Mouse (Mus musculus) natural killer cell, adult 2 months (primary cell): Measurements from ENCODE around the gene Smco4.
"Not testable (repeated sequence)": the region's sequence is repeated elsewhere in the genome, so short reads cannot be mapped to it uniquely, and the experiment has no call there.

Source experiments
- DNase-seq, 2 experiments: peaks; one replicate each; pipeline ENCODE4 v3.0.0; 2022; ENCODE audit warnings: low spot score in 2 of 2

The Smco4 gene

DNA sequence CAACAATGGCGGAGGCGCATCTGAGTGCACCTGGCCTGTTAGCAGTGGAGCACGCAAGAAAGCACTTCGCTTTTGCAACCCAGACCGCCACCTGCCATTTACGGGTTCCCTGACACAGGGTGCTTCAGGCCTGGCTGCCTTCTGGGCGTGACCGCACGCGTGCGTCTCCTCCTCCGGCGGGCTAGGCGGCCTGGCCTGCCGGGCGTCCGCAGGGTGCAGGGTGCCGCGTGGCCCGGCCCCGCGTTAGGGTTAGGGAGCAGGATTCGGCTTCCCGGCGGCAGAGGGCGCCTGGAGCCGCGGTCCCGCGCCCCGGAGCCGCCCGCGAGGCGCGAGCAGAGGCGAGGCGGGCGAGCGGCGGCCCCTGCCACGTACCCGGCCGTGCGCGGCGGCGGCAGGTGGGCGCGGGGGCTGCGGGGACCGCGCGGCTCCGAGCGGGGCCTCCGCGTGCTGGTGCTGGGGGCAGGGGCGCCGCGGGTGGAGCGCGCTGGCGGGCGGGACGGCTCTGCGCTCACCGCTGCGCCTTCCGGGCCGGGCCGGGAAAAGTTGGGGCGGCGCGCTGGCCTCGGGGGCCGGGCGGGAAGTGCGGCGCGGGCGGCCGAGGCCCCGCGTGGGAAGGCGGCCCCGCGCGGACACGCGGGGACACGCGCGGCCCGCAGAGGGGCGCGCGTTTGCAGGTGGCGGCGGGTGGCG lies at the start of gene Smco4:
Smco4 (plus strand) TSS at position 198 of the 690 bp plus-strand sequence.
- DNase-seq: peak in 1 of 2 experiments; percentile 48

DNA sequence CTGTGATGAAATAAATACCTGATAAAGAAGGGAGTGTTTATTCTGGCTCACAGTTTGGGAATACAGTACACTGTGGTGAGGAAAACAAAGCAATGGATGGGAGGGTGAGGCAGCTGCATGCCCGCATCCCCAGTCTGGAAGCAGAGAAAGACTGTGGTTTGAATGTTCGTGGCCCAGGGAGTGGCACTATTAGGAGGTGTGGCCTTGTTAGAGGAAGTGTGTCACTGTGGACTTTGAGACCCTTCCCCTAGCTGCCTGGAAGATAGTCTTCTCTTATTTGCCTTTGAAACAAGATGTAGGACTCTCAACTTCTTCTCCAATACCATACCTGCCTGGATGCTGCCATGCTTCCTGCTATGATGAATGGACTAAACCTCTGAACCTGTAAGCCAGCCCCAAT lies 45.8 kb upstream of the Smco4 start:
- DNase-seq: no peak

DNA sequence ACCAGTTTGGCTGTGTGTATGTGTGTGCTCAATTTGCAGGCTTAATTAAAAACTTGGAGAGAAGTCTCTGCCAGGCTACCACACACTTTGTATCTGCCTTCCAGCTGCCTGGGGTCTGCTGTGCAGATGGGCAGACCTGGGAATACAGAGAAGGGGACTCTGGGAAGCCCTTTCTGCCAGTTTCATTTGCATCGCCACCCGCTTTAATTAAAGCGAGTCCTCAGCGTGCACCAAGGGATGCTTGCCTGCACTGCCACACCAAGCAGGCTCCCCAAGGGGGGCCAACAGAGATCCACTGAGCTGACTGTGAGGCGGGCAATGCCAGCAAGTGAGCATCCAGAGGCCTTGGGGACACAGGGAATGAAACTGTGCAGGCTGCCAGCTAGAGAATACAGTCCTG lies 42.3 kb upstream of the Smco4 start:
- DNase-seq: no peak

DNA sequence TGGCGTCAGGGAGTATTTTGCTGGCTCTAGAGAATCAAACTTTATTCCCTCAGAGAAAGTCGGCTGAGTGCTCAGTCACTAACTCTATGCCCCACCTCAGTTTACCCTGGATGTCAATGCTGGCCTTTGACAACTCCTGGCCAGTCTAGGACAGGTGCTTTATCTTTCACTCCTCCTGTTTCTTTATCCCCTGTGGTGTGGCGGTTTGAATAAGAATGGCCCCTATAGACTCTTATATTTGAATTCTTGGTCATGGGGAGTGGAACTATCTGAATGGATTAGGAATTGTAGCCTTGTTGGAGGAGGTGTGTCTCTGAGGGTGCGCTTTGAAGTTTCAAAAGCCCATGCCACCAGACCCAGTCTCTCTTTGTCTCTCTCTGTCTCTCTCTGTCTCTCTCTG lies 21.0 kb upstream of the Smco4 start:
- no peak for DNase-seq

DNA sequence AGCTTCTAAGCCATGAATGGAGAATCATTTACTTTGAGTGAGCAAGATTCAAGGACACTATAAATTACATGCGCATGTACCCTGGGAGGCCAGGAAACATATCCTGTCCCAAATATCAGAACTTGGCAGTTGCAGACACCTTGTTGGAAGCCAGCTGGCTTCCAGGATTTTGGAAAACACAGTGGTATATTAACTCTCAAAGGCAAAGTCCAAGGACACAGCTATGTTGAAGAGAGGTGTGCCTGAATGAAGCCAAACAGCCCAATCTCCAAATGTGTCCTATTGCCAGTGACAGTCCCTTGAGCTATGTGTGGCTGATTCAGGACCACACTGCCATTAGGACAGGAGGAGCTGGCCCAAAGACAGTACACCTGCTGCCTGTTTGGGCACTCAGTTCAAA lies 20.0 kb upstream of the Smco4 start:
- DNase-seq: no peak

DNA sequence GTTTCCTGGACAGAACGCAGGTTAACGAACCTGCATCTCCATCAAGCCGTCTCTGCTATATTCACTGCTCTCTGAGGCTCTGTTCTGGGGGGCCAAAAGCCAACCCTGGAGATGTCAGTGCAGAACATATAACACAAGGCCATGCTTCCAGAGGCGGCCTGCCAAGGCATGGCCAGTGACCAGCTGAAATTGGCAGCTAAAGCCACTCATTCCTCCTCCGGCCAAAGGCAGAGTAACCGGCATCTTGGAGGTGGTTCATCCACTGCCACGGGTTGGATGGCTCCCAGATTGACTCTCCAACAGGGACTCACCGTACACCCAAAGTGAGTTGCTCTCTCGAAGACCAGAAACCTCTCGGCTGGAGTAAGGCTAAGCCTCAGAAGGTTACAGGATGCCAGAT lies 15.7 kb upstream of the Smco4 start:
- DNase-seq: no peak

DNA sequence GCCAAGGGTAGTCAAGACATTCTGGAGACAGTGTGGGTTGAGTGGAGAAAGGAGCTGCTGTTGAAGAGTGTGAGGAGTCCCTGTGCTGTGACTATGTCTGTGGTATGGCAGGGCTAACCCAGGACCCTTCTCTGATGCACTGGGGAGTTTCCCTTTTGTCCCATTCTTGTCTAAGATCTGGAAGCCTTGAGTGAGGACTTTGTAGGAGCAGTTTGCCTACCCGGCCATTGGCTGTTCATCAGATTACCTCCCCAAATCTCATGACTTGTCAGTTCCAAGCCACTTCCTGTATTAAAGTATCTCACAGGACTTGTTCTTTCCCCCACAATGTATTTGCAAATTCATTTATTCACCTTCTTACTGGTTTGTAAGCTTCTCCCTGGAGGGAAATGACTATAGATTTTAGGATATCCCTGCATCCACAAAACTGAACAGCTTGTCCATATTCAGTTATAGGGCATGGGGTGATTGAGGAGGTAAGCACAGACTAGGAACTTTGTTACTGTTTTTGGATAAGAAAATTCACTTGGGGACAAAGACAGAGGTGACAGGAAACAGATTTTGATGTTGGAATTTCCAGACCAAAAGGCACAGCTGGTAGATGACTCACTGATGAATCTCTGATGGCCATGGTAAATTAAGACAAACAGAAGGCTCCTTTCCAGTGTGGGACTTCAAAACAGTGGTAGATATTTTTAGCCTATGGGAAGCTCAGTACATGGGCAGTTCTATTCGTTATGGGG lies 5.4 kb upstream of the Smco4 start:
- DNase-seq: no peak

DNA sequence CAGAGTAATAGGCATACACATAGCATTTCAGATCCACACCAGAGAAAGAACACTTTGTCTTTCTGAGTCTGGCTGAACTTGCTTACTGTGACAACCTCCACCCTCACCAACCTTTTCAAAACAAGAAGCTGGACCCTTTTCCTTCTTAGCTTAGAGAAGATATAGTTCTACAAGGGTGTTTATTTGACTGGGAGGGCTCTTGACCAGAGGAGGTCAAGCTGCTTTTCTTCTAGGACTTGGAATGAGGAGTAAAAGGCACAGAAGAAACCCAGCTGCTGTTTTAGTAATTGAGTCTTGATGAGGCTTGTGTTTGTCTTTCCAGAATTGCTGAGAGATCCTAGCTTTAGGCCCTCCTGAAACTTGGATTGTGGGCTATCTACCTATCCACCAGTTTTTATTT lies 3.9 kb upstream of the Smco4 start:
- DNase-seq: no peak

DNA sequence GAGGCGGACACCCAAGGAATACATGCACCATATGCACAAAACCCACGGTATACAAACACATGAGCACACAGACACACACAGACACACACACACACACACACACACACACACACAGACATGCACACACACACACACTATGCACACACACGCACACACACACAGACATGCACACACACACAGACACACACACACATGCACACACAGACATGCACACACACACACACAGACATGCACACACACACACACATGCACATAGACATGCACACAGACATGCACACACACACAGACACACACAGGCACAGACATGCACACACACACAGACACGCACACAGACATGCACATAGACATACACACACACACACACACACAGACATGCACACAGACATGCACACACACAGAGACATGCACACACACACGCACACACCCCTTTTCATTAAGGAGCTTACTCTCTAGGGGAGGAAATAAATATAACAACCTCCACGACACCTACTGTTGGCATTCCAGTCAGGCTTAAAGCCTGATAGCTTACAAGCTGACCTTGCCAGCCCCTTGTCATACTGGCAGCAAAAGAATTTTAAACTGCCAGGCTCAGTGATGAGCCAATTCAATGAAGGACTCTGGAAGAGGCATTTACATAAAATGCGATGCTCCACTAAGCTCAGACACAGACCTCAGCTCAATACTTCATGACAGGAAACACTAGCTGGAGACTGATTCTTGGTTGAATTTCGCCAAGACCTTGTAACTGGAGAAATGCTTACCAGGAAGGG lies 2.7 kb upstream of the Smco4 start:
- DNase-seq: no peak

DNA sequence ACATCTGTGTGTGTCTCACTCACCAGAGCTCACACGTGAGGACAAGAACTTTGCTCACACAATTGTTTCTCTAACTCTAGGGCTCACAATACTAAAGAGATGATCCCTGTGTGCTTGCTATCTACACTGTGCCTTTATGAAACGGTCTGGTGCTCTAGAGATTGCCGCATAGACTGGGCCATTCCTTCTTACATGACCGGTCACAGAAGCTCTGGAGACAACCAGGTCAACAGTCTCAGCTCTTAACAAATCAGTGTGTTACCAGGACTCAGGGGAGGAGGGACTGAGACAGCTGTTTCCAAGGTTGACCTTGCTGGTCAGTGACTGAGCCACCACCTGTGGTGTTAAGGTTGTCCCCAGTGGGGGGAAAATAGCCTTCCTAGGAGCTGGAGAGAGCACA lies 1.5 kb upstream of the Smco4 start:
- DNase-seq: no peak

DNA sequence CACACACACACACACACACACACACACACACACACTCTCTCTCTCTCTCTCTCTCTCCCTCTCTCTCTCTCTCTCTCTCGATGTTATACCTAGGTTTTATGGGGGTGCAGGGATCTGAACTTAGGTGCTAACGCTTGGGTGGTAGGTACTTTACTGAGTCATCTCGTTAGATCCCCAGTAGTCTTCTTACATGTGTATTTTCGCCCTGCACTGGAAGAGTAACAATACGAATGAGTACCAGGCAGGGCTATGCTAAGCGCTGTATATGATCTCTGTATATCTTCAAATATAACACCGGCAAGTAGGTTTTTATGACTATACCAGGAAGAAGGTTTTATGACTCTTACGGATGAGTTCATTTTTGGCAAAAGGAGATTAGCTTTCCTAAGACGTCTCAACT lies 831 bp upstream of the Smco4 start:
- no peak for DNase-seq

DNA sequence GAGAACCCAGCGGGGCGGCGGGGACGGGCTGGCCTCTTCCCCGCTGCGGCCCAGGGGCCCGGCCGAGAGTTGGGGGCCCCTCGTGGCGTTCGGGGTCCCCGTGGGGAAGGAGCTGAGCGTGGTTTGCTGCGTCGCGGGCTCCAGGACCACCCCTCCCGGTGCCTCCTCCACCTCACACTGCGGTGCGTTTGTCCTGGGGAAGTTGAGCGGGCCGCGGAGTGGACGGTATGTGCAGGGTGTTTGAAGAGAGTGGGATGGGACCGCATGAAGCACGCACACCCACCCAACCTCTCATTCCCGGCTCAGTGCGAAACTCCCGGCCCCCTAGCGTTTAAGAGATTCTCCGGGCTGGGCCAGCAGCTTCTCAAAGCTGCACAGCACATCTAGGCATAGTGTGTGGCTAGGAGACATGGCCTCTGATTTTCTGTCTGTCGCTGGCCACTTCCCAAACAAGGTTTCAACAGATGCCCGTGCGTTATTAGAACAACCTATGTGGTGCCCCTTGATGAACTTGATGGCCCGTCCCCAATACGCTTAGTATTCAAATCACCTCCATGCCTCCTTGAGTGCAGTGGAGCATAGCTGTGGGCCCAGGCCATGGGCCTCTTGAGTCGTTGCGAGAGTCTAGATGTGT lies 810 bp downstream of the Smco4 start:
- peak in 1 of 2 experiments; percentile 4 for DNase-seq

DNA sequence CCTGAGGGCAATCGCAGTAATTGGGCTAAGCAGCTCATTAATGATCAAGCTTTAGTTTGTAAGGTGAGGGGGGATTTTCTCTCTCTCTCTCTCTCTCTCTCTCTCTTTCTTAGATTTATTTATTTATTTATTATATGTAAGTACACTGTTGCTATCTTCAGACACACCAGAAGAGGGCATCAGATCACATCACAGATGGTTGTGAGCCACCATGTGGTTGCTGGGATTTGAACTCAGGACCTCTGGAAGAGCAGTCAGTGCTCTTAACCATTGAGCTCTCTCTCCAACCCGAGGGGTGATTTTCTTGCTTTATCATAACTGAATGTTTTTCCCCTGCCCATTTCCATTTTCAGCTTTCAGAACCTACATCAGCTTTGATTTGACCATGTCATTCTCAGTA lies 2.0 kb downstream of the Smco4 start:
- not testable (repeated sequence) for DNase-seq

DNA sequence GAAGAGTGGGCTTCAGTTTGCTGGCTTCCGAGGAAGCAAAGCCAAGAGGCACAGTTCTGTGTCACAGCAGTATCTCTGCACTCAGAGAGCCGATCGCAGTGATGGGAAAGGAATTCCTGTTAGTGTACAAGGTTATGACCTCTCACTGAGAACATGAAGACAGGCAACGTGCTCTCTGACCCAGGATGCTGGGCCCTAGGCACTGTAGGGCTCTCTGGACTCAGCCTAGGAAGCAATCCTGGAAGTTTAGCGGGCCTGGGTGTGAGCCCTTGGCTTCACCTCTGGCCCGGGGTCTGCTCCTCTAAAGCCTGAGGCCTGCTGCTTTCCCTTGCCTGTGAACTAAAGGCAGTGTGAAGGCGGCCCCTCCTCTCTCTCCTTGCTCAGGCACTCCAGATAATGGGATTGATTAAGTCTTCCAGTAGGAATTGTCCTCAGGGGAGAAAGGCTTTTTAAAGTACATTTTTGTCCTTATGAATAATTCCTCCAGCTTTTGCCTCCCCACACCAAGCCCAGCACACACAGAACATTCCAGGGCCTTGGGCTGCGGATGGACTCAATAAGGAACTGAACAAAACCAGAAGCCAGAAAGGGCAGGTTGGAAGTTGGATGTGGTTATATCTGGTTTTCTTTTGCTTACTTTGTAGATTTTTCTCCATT lies 2.8 kb downstream of the Smco4 start:
- no peak for DNase-seq

DNA sequence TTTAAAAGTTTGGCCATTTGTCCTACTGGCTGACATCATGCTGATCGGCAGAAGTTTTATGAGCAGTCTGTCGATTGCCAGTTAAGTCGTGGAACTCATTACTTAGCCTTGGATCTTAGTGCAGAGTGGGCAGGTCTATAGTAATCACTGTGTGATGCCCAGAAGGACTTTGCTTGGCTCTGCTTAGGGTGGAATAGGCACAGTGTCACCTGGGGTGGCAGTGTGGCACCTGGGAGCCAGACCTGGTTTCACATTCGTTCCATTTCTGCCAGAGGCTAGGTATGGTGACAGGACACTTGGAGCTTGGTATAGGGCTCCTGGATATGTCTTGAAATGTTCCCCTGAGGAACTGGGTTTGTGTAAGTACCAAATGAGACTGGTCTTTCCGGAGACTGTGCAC lies 6.8 kb downstream of the Smco4 start:
- no peak for DNase-seq

DNA sequence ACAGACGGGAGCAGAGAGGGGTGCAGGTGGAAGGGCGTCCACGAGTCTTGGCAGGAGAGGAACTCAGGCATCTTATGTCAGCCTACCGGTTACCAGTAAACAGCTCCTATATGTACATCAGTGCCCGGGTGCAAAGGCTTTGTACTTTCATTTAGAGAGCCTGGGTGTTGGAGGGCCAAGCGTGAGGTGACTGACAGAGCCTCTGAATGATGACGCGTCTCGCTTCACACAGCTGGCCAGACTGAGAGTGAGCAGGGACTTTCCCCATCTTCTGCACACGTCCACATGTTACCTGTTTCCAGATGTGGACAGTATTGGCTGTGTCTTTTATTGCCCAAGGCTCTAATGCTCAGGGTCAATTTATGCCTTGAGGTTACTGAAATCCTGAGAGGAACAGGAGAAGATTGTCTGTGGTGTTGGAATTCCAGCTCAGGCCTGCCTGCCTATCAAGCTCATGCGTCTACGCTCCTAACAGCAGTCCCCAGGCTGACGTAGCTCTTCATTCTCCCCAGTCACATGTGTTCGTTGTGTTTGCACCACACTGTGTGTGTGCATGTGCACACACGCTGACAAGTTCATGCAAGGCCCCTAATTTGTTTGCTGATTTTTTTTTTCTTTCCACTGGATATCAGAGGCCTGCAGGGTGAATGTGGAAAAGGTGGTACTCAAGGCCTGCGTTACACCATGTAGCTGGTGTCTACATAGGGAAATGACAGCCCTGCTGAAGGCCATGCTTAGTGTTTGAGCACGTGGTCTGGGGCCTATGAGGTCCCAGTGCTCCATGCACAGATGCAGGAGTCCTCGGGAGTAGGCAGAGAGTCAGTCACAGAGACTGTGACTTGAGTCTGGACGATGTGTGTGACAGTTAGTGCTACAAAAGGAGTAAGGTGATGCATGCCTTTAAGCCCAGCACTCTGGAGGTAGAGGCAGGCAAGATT lies 8.4 kb downstream of the Smco4 start:
- no peak for DNase-seq

DNA sequence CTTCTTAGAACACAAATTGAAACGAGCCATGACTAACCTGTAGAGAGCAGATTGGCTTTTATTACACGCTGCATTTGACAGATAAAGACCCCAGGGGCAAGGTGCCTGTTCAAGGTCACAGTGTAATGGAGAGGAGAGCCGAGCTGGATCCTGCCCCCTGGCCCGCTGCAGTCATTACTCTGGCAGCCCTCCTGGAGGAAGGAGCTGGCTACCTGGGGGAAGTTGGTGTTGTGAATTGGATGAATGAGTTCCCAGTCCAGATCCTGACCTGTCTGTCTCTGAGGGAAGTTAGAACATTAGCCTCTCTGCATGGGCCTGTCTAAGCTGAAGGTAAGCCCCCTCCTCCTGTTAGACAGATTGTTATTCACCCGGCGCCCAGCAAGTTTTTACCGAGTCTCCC lies 9.2 kb downstream of the Smco4 start:
- DNase-seq: no peak

DNA sequence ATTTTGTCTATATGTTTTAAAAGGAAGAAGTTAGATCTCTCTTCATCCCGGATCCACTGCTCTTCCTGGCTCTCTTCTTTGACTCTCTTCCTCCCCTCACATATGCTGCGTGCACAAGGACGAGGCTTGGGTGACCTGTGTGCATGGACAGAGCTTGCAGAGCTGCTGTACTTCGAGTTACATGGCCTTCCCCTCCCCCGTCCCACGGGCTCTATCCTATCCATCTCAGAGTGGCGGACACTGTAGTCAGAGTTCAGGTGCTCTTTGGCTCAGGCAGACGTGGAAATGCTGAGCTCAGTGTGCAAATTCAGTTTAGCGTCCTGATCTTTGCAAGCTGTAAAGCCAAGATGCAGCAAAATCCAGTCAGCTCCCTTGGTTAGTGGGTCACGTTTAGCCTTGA lies 10.1 kb downstream of the Smco4 start:
- DNase-seq: no peak

DNA sequence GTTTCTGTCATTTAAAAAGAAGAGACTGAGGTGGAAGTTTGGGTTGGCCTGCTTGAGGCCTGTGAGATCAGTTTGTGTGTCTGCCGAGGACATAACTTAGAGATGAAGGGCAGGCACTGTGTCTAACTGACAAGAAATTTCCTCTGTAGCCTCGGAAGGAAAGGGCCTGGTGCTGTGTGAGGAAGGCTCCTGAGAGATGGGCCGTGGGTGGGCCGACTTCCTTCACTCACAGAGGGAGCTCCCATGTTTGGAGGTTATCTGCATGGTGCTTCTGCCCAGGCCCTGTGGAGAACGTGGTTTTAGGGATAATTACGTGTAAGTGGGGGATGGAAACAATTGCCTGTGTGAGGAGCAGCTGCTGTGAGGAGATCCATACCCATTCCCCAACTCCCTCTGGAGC lies 10.6 kb downstream of the Smco4 start:
- DNase-seq: no peak

DNA sequence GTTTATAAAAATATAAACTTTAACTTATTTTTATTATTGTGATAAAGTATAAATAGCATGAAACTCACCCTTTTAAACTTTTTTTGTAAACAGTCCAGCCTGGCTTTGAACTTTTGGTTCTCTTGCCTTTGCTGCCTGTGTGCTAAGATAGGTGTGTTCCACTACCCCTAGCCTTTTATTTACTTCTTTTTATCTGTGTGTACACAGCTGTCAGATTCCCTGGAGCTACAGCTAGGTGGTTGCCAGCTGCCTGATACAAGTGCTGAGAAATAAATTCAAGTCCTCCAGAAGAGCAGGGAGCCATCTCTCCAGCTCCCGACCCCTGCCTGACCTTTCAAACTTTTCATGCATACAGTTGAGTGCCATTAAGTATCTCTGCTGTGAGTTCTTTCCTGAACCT lies 12.1 kb downstream of the Smco4 start:
- DNase-seq: no peak

DNA sequence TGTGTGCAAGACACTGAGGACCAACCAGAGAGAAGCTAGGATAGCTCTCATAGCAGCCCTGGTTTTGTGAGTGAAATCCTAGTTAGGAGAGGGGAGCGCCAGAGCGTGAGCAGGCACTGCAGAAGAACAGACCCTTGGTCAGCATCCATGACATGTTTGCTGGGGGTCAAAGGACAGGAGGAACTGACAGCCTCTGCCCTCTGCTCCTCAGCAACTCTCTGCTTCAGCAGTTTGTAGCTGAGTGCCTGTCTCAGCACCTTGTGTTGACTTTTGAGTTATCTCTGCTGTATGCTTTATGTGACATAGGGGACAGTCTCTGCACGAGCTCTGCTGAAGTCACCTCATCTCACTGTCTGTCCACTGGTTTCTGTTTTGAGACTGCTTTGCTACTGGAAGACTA lies 13.6 kb downstream of the Smco4 start:
- no peak for DNase-seq
